Mouse (Mus musculus) cerebellum, postnatal 25 days (tissue): ENCODE data around the gene Ifngr1.

Source experiments
- DNase-seq, 2 experiments: peaks; one replicate each; pipeline ENCODE4 v3.0.0; 2021; ENCODE audit warnings: mixed read lengths in 2 of 2

The Ifngr1 gene

GRCm38 (mm10) chr10:19657426-19657825 lies 65.7 kb downstream of the Ifngr1 start:
- DNase-seq = no peak
